In genomic region chr11:35979266-35979732, GRCm38 (mm10) we compare ENCODE assay signal across 8 mouse cellular contexts. TPM values are rescaled to one million over a fixed set of nuclear protein-coding genes. Genes with fewer than 3 reads are reported as not detected.
DNase-seq lines count a peak whose midpoint lies in the region; ATAC-seq and TF ChIP-seq lines count a peak whose summit lies in the region.

No protein-coding gene starts in this region.

- H3K4me2 ChIP-seq in intestine, embryonic 14.5 days (ENCODE audit: low read length) = peak overlapping the region; percentile 89
- H3K4me2 ChIP-seq in liver, embryonic 16.5 days (ENCODE audit: low read depth, low read length) = peak overlapping the region; percentile 53

- DNase-seq in gastrocnemius, adult 2 months = no peak
- no peak for DNase-seq in gastrocnemius, adult 8-10 months (ENCODE audit: low spot score in 2 of 2)
- peak; percentile 53 for DNase-seq in ZHBTc4 (ENCODE audit: low read depth, low spot score)
- DNase-seq in intestine, embryonic 14.5 days (ENCODE audit: low spot score) = peak; percentile 67
- DNase-seq in cerebellum, postnatal 4 days (ENCODE audit: low spot score in 2 of 2) = no peak
- DNase-seq in layer of hippocampus, postnatal 36 days = no peak
- DNase-seq in layer of hippocampus, adult 8-10 months (ENCODE audit: low spot score in 2 of 2) = no peak

- intact Hi-C loops in gastrocnemius, adult 2 months (cut with DNase I) = no loop called here

- no peaks in the 10 kb centered on the region for H3K9me3 ChIP-seq in intestine, embryonic 14.5 days (ENCODE audit: control insufficient read depth, low read length)
- no peaks in the 10 kb centered on the region for H3K9me3 ChIP-seq in liver, embryonic 16.5 days (replicated peaks; ENCODE audit: control insufficient read depth, low read length)

- H3K4me1 ChIP-seq in intestine, embryonic 14.5 days (replicated peaks; ENCODE audit: control insufficient read depth, insufficient read depth, low read length) = peaks cover 7% of the 10 kb centered on the region; the same call in 1 of the 2 replicates
- no peaks in the 10 kb centered on the region; the same call in none of the 2 replicates for H3K4me1 ChIP-seq in liver, embryonic 16.5 days (ENCODE audit: control insufficient read depth, low read depth, low read length)

- no peak for TF ChIP-seq CTCF in gastrocnemius, adult 2 months (IDR thresholded peaks at IDR 0.05)

- 0% methylated on average over 12 of the region's 12 CpGs for WGBS in intestine, embryonic 14.5 days
- 0% methylated on average over 12 of the region's 12 CpGs for WGBS in liver, embryonic 16.5 days (ENCODE audit: insufficient replicate concordance)

- H3K27ac ChIP-seq in gastrocnemius, adult 2 months = no peak overlapping the region
- no peak overlapping the region for H3K27ac ChIP-seq in intestine, embryonic 14.5 days (ENCODE audit: low read depth)
- no peak overlapping the region for H3K27ac ChIP-seq in liver, embryonic 16.5 days (ENCODE audit: low read length)

- H3K9ac ChIP-seq in intestine, embryonic 14.5 days (ENCODE audit: low read length) = peak overlapping the region; percentile 66
- H3K9ac ChIP-seq in liver, embryonic 16.5 days (ENCODE audit: low read depth, low read length) = no peak overlapping the region; the same call in 1 of the 2 replicates

- H3K36me3 ChIP-seq in intestine, embryonic 14.5 days (ENCODE audit: control insufficient read depth, insufficient read depth, low read length) = no peaks in the 10 kb centered on the region
- H3K36me3 ChIP-seq in liver, embryonic 16.5 days (ENCODE audit: control insufficient read depth, insufficient read depth) = no peaks in the 10 kb centered on the region

- ATAC-seq in intestine, embryonic 14.5 days (replicated peaks; ENCODE audit: low FRiP score, low TSS enrichment, low read depth) = no peak; the same call in 1 of the 2 replicates
- no peak for ATAC-seq in liver, embryonic 16.5 days (ENCODE audit: low read depth)

- H3K27me3 ChIP-seq in intestine, embryonic 14.5 days (replicated peaks; ENCODE audit: control insufficient read depth, insufficient read depth, low read length) = peaks cover 23% of the 10 kb centered on the region
- H3K27me3 ChIP-seq in liver, embryonic 16.5 days (ENCODE audit: control insufficient read depth, insufficient read depth, low read depth, low read length) = peaks cover 29% of the 10 kb centered on the region

- H3K4me3 ChIP-seq in gastrocnemius, adult 2 months = peak overlapping the region; percentile 73
- H3K4me3 ChIP-seq in intestine, embryonic 14.5 days (ENCODE audit: low read depth, low read length) = peak overlapping the region; percentile 69
- peak overlapping the region; percentile 60 for H3K4me3 ChIP-seq in liver, embryonic 16.5 days (ENCODE audit: low read depth, low read length)

RNA-seq across cellular contexts. Expression of gene Wwc1, which starts 1.0 kb away (rescaled TPM):
- not detected for total RNA-seq in gastrocnemius, adult 2 months (2021)
- under 1 TPM in 2 of 4 experiments, not detected in 2; 0.07 to 0.10 TPM for total RNA-seq in gastrocnemius, adult 8-10 months (2022)
- 9.3 and 12.4 TPM in 2 replicates for polyA plus RNA-seq in intestine, embryonic 14.5 days (2014; fragmentation: Nextera tagmentation; extraction: Ambion mirVana)
- polyA plus RNA-seq in liver, embryonic 16.5 days (2015; fragmentation: Nextera tagmentation; extraction: Ambion mirVana) = 0.98 and 1.1 TPM in 2 replicates
- total RNA-seq in layer of hippocampus, postnatal 36 days (2021) = 100 to 1,000 TPM; 103 to 104 TPM
- 10 to 100 TPM; 79.1 to 98.9 (median 90.3) TPM for total RNA-seq in layer of hippocampus, adult 8-10 months (2022)

Comparison
In these comparisons a context has a peak if more than half of its experiments do, and no peak if none do; other contexts are left out.
1. DNase-seq: peak in ZHBTc4 (single experiment) and intestine, embryonic 14.5 days (single experiment); none in gastrocnemius, adult 2 months (single experiment), gastrocnemius, adult 8-10 months (0 of 2), cerebellum, postnatal 4 days (0 of 2), layer of hippocampus, postnatal 36 days (0 of 2) and layer of hippocampus, adult 8-10 months (0 of 2).
2. RNA of gene Wwc1, which starts 1.0 kb away (total RNA-seq): 103 to 104 TPM in layer of hippocampus, postnatal 36 days and 79.1 to 98.9 TPM in layer of hippocampus, adult 8-10 months; 0.07 to 0.10 TPM in gastrocnemius, adult 8-10 months and not detected in gastrocnemius, adult 2 months; every median in the first group is over 10 times any median in the second.
3. Peak in every context shown above with its lines, with median percentiles within 50 percentile points of each other: H3K4me3 ChIP-seq.